Mouse (Mus musculus) testis, adult 2 months (tissue): ENCODE results near the gene Atg7. TPM values are rescaled to one million over a fixed set of nuclear protein-coding genes. Genes with fewer than 3 reads are reported as not detected.

Experiments used
- H3K27ac ChIP-seq: fragments of 200-500 bp; 2 replicates; pipeline ENCODE4 v1.5.1; 2012; ENCODE audit warnings: low read depth, low read length; ENCODE audit not compliant: control insufficient read depth, insufficient read depth
- H3K27me3 ChIP-seq: fragments of 200-500 bp; 2 replicates; pipeline ENCODE4 v1.6.1; 2012; ENCODE audit warnings: mild to moderate bottlenecking, low read length, moderate library complexity; ENCODE audit not compliant: control insufficient read depth, insufficient read depth
- H3K36me3 ChIP-seq: fragments of 200-500 bp; 2 replicates; pipeline ENCODE4 v1.6.1; 2012; ENCODE audit warnings: mild to moderate bottlenecking, low read length; ENCODE audit not compliant: control insufficient read depth, insufficient read depth
- H3K4me1 ChIP-seq: fragments of 200-500 bp; 2 replicates; pipeline ENCODE4 v1.6.1; 2012; ENCODE audit warnings: low read length; ENCODE audit not compliant: control insufficient read depth, insufficient read depth
- H3K4me3 ChIP-seq: fragments of 200-500 bp; 2 replicates; pipeline ENCODE4 v1.5.1; 2012; ENCODE audit warnings: low read depth, mild to moderate bottlenecking, low read length, moderate library complexity, mixed read lengths; ENCODE audit not compliant: control insufficient read depth
- CTCF ChIP-seq: fragments of 200-500 bp; IDR thresholded peaks from 2 replicates; pipeline ENCODE4 v1.5.1; 2012; ENCODE audit warnings: low read depth, mild to moderate bottlenecking, inconsistent platforms, low read length, moderate library complexity; ENCODE audit not compliant: control insufficient read depth, insufficient read depth, insufficient replicate concordance
- POLR2A ChIP-seq: fragments of 200-500 bp; IDR thresholded peaks from 2 replicates; pipeline ENCODE4 v1.6.1; 2012; ENCODE audit warnings: low read depth, mild to moderate bottlenecking, inconsistent platforms, low read length, moderate library complexity; ENCODE audit not compliant: control insufficient read depth
- polyA plus RNA-seq: library from polyadenylated mRNA; depleted of rRNA; stranded (reverse); fragments of >200 nt; gene quantifications from 2 replicates; pipeline ENCODE4 v1.2.3, GENCODE M21; 2012

The Atg7 gene
- polyA plus RNA-seq, 1 experiment: 52.0 TPM

DNA sequence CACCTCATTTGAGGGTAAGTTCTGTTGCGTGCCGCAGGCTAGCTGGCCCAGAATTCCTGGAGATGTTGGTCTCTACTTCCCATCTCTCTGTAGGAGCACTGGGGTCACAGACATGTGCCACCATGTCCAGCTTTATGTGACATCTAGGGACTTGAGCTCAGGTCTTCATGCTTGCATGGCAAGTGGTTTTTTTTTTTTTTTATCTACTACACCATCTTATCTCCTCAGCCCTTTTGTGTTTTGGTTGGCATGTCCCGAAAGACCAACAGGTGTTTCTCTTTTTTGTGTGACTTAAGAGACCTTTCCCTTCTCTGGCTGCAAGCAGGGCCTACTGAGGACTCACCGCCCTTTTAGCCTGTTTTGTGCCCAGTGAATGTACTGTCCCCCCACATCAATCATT lies 213.6 kb downstream of the Atg7 start:
- Histone ChIP-seq H3K36me3 (no peaks in the 10 kb centered on the region), H3K4me3 (no peak overlapping the region), H3K27ac (no peak overlapping the region), H3K27me3 (no peaks in the 10 kb centered on the region), H3K4me1 (peaks cover 2% of the 10 kb centered on the region)
- TF ChIP-seq CTCF (no peak), POLR2A (no peak)

GRCm38 (mm10) chr6:114857996-114858721 lies 215.3 kb downstream of the Atg7 start:
- H3K27me3 ChIP-seq: no peaks in the 10 kb centered on the region
- H3K4me1 ChIP-seq: peaks cover 2% of the 10 kb centered on the region
- H3K36me3 ChIP-seq: no peaks in the 10 kb centered on the region
- no peak for TF ChIP-seq CTCF
- no peak for TF ChIP-seq POLR2A
- no peak overlapping the region; the same call in 1 of the 2 replicates for H3K27ac ChIP-seq
- H3K4me3 ChIP-seq: no peak overlapping the region

- TF ChIP-seq POLR2A: no peak
- no peak for TF ChIP-seq CTCF
- Histone ChIP-seq H3K4me3 (no peak overlapping the region), H3K4me1 (peaks cover 2% of the 10 kb centered on the region), H3K27ac (no peak overlapping the region), H3K36me3 (no peaks in the 10 kb centered on the region), H3K27me3 (no peaks in the 10 kb centered on the region)
Measured at GRCm38 (mm10) chr6:114858722-114859053, 215.8 kb downstream of the Atg7 start.

DNA sequence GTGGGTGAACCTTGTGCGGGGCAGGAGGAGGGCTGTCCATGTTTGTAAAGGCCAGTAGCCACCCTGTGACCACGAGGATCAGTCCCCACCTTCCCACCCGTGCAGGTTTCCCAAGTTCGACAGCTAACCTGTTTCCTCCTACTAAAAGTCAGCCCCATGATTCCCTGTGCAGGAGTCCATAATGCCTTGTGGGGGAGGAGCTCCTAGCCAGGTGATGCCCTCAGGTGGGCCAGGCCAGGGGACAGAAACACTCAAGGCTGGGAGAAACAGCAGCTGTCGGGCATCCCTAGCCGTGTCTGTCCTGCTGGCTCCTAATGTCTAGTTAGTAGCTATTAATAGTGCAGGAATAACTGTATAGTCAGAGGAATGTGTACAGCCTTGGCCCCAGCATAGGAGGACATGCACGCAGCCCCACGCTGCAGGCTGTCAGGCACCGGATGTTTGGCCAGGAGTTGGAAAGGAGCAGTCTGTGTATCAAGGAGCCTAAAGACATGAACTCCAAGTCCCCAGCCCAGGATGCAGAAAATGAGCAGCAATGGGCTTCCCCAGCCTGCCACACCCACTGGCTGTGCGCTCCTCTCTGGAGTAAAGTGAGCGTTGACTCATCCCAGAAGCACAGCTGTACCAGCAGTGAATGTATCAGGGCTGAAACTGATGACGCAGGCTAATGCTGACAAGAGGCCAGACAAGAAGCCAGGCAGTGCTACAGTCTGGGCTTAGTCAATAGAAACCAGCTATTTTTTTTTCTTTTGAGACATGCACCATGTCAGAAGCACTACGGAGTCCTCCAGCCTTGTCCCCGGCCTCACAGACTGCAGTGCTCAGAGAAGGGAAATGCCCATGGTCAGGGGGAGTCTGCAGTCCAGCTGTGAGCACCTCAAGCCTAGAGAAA lies 218.0 kb downstream of the Atg7 start:
- Histone ChIP-seq H3K27me3 (no peaks in the 10 kb centered on the region), H3K36me3 (no peaks in the 10 kb centered on the region), H3K4me3 (no peak overlapping the region), H3K4me1 (peaks cover 14% of the 10 kb centered on the region), H3K27ac (no peak overlapping the region)
- TF ChIP-seq POLR2A (no peak), CTCF (no peak)

- Histone ChIP-seq H3K4me3 (no peak overlapping the region), H3K27ac (no peak overlapping the region), H3K27me3 (no peaks in the 10 kb centered on the region), H3K4me1 (peaks cover 13% of the 10 kb centered on the region), H3K36me3 (no peaks in the 10 kb centered on the region)
- TF ChIP-seq POLR2A (no peak), CTCF (no peak)
Measured at GRCm38 (mm10) chr6:114861591-114861990, 218.7 kb downstream of the Atg7 start.

GRCm38 (mm10) chr6:114862046-114862445 lies 219.1 kb downstream of the Atg7 start:
- no peak for TF ChIP-seq CTCF
- no peak for TF ChIP-seq POLR2A
- Histone ChIP-seq H3K27me3 (no peaks in the 10 kb centered on the region), H3K4me3 (no peak overlapping the region), H3K27ac (no peak overlapping the region), H3K36me3 (no peaks in the 10 kb centered on the region), H3K4me1 (peaks cover 13% of the 10 kb centered on the region)

GRCm38 (mm10) chr6:114863501-114863900 lies 220.6 kb downstream of the Atg7 start:
- TF ChIP-seq CTCF: no peak
- TF ChIP-seq POLR2A: no peak
- Histone ChIP-seq H3K36me3 (no peaks in the 10 kb centered on the region), H3K4me1 (peaks cover 13% of the 10 kb centered on the region)

More at GRCm38 (mm10) chr6:114863501-114863900, 220.6 kb downstream of the Atg7 start:
- no peak overlapping the region for H3K27ac ChIP-seq
- H3K27me3 ChIP-seq: no peaks in the 10 kb centered on the region
- H3K4me3 ChIP-seq: peak overlapping the region; percentile 53
